Mouse (Mus musculus) hindbrain, embryonic 10.5 days (tissue): ENCODE results near the gene Adam12. TPM values are rescaled to one million over a fixed set of nuclear protein-coding genes. Genes with fewer than 3 reads are reported as not detected.

ENCODE experiments used
- DNase-seq: peaks from one replicate; pipeline ENCODE4 v3.0.0-alpha.2; 2017; ENCODE audit warnings: low spot score
- H3K27ac ChIP-seq: fragments of 300-500 bp; sonication (generic); 2 replicates; pipeline ENCODE4 v1.5.1; 2016; ENCODE audit warnings: mild to moderate bottlenecking, moderate library complexity
- H3K27me3 ChIP-seq: fragments of 300-500 bp; sonication (generic); 2 replicates; pipeline ENCODE4 v1.6.1; 2016; ENCODE audit warnings: mild to moderate bottlenecking; ENCODE audit not compliant: poor library complexity, insufficient read depth, severe bottlenecking
- H3K36me3 ChIP-seq: fragments of 300-500 bp; sonication (generic); 2 replicates; pipeline ENCODE4 v1.6.1; 2016; ENCODE audit warnings: mild to moderate bottlenecking, moderate library complexity
- H3K4me1 ChIP-seq: fragments of 300-500 bp; sonication (generic); replicated peaks from 2 replicates; pipeline ENCODE4 v1.6.1; 2016; ENCODE audit warnings: mild to moderate bottlenecking
- H3K4me3 ChIP-seq: fragments of 300-500 bp; sonication (generic); 2 replicates; pipeline ENCODE4 v1.5.1; 2016; ENCODE audit warnings: mild to moderate bottlenecking, moderate library complexity
- H3K9me3 ChIP-seq: fragments of 300-500 bp; sonication (generic); 2 replicates; pipeline ENCODE4 v1.6.1; 2016; ENCODE audit warnings: mild to moderate bottlenecking, moderate library complexity
- WGBS: fragments of 180-500 bp; shearing (Covaris S2); methylation state at CpG from one replicate; pipeline ENCODE4 v1.1.7; 2016; 5-methylcytosine and 5-hydroxymethylcytosine counted together
- polyA plus RNA-seq: library from polyadenylated mRNA; unstranded; fragments of >200 nt; fragmentation: Nextera tagmentation; extraction: Ambion mirVana; gene quantifications from 2 replicates; pipeline ENCODE4 v1.2.1, GENCODE M21; 2016

Gene Adam12
- polyA plus RNA-seq, 1 experiment from 2014 or later: 2.0 TPM

DNA sequence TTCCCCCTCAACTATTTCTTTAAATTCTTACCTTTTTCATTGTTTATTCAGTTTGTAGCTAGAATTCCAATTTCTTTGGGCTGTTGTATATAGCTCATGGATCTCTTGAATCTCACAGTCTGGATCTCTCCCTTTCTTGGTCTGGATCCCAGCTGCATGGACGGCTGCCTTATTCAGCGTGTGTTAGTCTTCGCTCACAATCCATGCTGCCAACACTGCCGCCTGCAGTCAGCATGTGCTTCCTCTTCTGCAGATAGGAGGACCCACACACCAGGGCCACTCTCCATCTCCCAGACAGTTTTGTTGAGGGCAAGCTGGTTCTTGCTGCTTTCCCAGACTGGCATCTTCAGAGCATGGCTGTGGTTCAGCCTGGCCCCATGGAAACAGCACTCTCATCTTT lies 392.4 kb downstream of the Adam12 start:
- H3K27ac ChIP-seq: no peak overlapping the region
- no peaks in the 10 kb centered on the region for H3K9me3 ChIP-seq
- H3K4me1 ChIP-seq: no peaks in the 10 kb centered on the region
- WGBS: 77% methylated on average over 4 of the region's 4 CpGs
- H3K4me3 ChIP-seq: no peak overlapping the region
- no peaks in the 10 kb centered on the region for H3K27me3 ChIP-seq
- no peak for DNase-seq
- no peaks in the 10 kb centered on the region for H3K36me3 ChIP-seq

Other genes starting within 250 kb of the Adam12 start
- 0.24 TPM in 1 of 2 replicates, not detected in the other for gene D7Ertd443e, start 153.5 kb upstream of the Adam12 start, polyA plus RNA-seq